Mouse (Mus musculus) olfactory bulb, adult 2 months (tissue): ENCODE results near the gene Ftcd.

Experiments
- CTCF ChIP-seq: fragments of 200-500 bp; IDR thresholded peaks from 2 replicates; pipeline ENCODE4 v1.5.1; 2012; ENCODE audit warnings: low read depth, mild to moderate bottlenecking, low read length, moderate library complexity; ENCODE audit not compliant: insufficient read depth
- POLR2A ChIP-seq: fragments of 200-500 bp; IDR thresholded peaks from 2 replicates; pipeline ENCODE4 v1.6.1; 2012; ENCODE audit warnings: mild to moderate bottlenecking, low read depth, low read length, moderate library complexity; ENCODE audit not compliant: insufficient read depth

DNA sequence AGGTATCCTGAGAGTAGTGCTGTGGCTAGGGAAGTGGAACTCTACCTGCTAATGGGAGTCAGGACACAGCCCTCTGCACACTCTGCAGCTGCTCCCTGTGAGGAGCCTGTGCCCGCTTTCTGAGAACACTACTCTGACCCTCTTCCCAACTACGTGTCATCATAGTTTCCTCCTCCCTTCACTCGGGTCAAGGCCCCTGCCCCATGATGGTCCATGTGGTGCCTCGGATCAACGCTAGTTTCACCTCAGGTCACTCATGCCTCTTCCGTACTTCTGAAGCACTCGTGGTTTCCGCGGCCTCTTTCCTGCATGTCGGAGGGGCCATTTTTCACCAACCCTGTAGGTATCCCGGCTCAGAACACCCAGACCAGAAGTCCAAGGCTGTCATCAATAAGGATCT is 44.5 kb upstream of the Ftcd start:
- no peak for TF ChIP-seq CTCF
- no peak for TF ChIP-seq POLR2A
